In the genomic region with DNA sequence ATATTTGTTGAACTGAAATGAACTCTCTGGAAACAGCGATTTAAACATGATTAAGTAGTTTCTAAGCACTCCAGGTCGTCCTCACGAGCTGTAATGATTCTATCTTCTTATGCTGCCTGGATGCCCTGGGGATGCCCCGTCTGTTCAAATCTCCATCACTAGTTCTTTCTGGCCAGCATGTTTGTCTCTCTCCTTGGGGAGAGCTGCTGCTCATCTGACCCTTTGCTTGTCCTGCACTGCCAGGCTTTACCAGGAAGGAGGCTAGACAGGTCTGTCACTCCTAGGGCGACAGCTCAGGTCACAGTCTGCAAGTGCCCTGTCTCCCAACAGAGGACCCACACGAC, we compare ENCODE assay signal across 20 mouse cellular contexts.
A peak's percentile ranks its signal among the peaks of the same experiment; 100 is the strongest.
DNase-seq lines count a peak whose midpoint lies in the region; ATAC-seq lines count a peak whose summit lies in the region.
"Had no signal": no experiment of that assay in that cellular context is flagged by ENCODE, and none has a peak within 500 bp of the region (broad histone marks: within the 10 kb centered on the region; RNA-seq: fewer than 3 reads in every experiment).

No protein-coding gene starts in this region.

- H3K9me3 ChIP-seq in heart, embryonic 11.5 days (replicated peaks; ENCODE audit: control insufficient read depth, low read length) = no peaks in the 10 kb centered on the region
- no peaks in the 10 kb centered on the region for H3K9me3 ChIP-seq in midbrain, embryonic 15.5 days
- H3K9me3 ChIP-seq in midbrain, embryonic 10.5 days (replicated peaks) = no peaks in the 10 kb centered on the region
- no peaks in the 10 kb centered on the region for H3K9me3 ChIP-seq in hindbrain, embryonic 13.5 days
- H3K9me3 ChIP-seq: forebrain, embryonic 15.5 days; limb, embryonic 13.5 days; liver, embryonic 13.5 days; neural tube, embryonic 15.5 days had no signal

- no peak overlapping the region for H3K4me2 ChIP-seq in heart, embryonic 11.5 days
- no peak overlapping the region for H3K4me2 ChIP-seq in midbrain, embryonic 15.5 days
- no peak overlapping the region for H3K4me2 ChIP-seq in hindbrain, embryonic 13.5 days
- H3K4me2 ChIP-seq: forebrain, embryonic 15.5 days; limb, embryonic 13.5 days; liver, embryonic 13.5 days; lung, embryonic 14.5 days; neural tube, embryonic 15.5 days had no signal

- ATAC-seq in heart, embryonic 11.5 days (replicated peaks; ENCODE audit: insufficient number of reproducible peaks, low FRiP score, low TSS enrichment) = no peak
- 0 out of 2 replicates have a peak, but pooled peaks have one; percentile 11 for ATAC-seq in midbrain, embryonic 15.5 days (replicated peaks)
- no peak for ATAC-seq in hindbrain, embryonic 13.5 days (ENCODE audit: low FRiP score)
- ATAC-seq: forebrain, embryonic 15.5 days; Patski had no signal

- H3K9ac ChIP-seq in heart, embryonic 11.5 days (ENCODE audit: low read depth, low read length) = no peak overlapping the region
- H3K9ac ChIP-seq in midbrain, embryonic 15.5 days = no peak overlapping the region
- H3K9ac ChIP-seq in hindbrain, embryonic 13.5 days = no peak overlapping the region
- H3K9ac ChIP-seq: forebrain, embryonic 15.5 days; limb, embryonic 13.5 days; liver, embryonic 13.5 days; lung, embryonic 14.5 days; neural tube, embryonic 15.5 days had no signal

- 63% methylated on average over 6 of the region's 6 CpGs for WGBS in heart, embryonic 11.5 days (ENCODE audit: insufficient replicate concordance)
- 50% methylated on average over 6 of the region's 6 CpGs for WGBS in midbrain, embryonic 15.5 days
- 74% methylated on average over 6 of the region's 6 CpGs for WGBS in midbrain, embryonic 10.5 days
- 53% methylated on average over 6 of the region's 6 CpGs for WGBS in hindbrain, embryonic 13.5 days

- H3K27ac ChIP-seq in heart, embryonic 11.5 days (ENCODE audit: low read depth, low read length) = no peak overlapping the region
- no peak overlapping the region for H3K27ac ChIP-seq in midbrain, embryonic 15.5 days
- H3K27ac ChIP-seq in midbrain, embryonic 10.5 days (replicated peaks) = no peak overlapping the region
- no peak overlapping the region for H3K27ac ChIP-seq in hindbrain, embryonic 13.5 days
- H3K27ac ChIP-seq: forebrain, embryonic 15.5 days; limb, embryonic 13.5 days; liver, embryonic 13.5 days; neural tube, embryonic 15.5 days; stomach, postnatal 0 days had no signal

- H3K27me3 ChIP-seq in heart, embryonic 11.5 days (ENCODE audit: control insufficient read depth, insufficient read depth, low read length) = no peaks in the 10 kb centered on the region; the same call in 1 of the 2 replicates
- H3K27me3 ChIP-seq in midbrain, embryonic 15.5 days (replicated peaks) = no peaks in the 10 kb centered on the region
- H3K27me3 ChIP-seq in midbrain, embryonic 10.5 days (ENCODE audit: low read depth, poor library complexity, severe bottlenecking) = no peaks in the 10 kb centered on the region; the same call in 1 of the 2 replicates
- H3K27me3 ChIP-seq in hindbrain, embryonic 13.5 days = peaks cover 14% of the 10 kb centered on the region; the same call in 1 of the 2 replicates
- H3K27me3 ChIP-seq: forebrain, embryonic 15.5 days; liver, embryonic 13.5 days had no signal

- H3K4me3 ChIP-seq in heart, embryonic 11.5 days (ENCODE audit: low read depth, low read length) = no peak overlapping the region
- no peak overlapping the region for H3K4me3 ChIP-seq in midbrain, embryonic 15.5 days
- no peak overlapping the region for H3K4me3 ChIP-seq in midbrain, embryonic 10.5 days
- no peak overlapping the region for H3K4me3 ChIP-seq in hindbrain, embryonic 13.5 days
- H3K4me3 ChIP-seq: forebrain, embryonic 15.5 days; limb, embryonic 13.5 days; liver, embryonic 13.5 days; neural tube, embryonic 15.5 days had no signal

- H3K36me3 ChIP-seq in heart, embryonic 11.5 days (ENCODE audit: control insufficient read depth, insufficient read depth, low read length) = no peaks in the 10 kb centered on the region
- no peaks in the 10 kb centered on the region for H3K36me3 ChIP-seq in midbrain, embryonic 15.5 days (replicated peaks)
- H3K36me3 ChIP-seq in midbrain, embryonic 10.5 days = no peaks in the 10 kb centered on the region
- no peaks in the 10 kb centered on the region for H3K36me3 ChIP-seq in hindbrain, embryonic 13.5 days
- H3K36me3 ChIP-seq: forebrain, embryonic 15.5 days; limb, embryonic 13.5 days; liver, embryonic 13.5 days; neural tube, embryonic 15.5 days had no signal

- H3K4me1 ChIP-seq in heart, embryonic 11.5 days (ENCODE audit: control insufficient read depth, insufficient read depth, low read length) = no peaks in the 10 kb centered on the region; the same call in 1 of the 2 replicates
- H3K4me1 ChIP-seq in midbrain, embryonic 15.5 days = no peaks in the 10 kb centered on the region
- H3K4me1 ChIP-seq in midbrain, embryonic 10.5 days = 0 out of 2 replicates have a peak, but pooled peaks cover 5% of the 10 kb centered on the region
- H3K4me1 ChIP-seq in hindbrain, embryonic 13.5 days (replicated peaks) = peaks cover 8% of the 10 kb centered on the region; the same call in 1 of the 2 replicates
- H3K4me1 ChIP-seq: forebrain, embryonic 15.5 days; limb, embryonic 13.5 days; liver, embryonic 13.5 days had no signal

- DNase-seq in heart, adult 11 months = peak; percentile 83
- no peak for DNase-seq in midbrain, embryonic 10.5 days (ENCODE audit: low spot score)
- peak; percentile 25 to 27 for DNase-seq in cerebellum, postnatal 25 days
- no peak for DNase-seq in embryo, embryonic 11 days
- DNase-seq in testis, postnatal 10 days (ENCODE audit: low spot score) = no peak
- DNase-seq: adrenal gland, postnatal 10 days; gastrocnemius, postnatal 25 days; kidney, adult 11 months; liver, embryonic 13.5 days; lung, embryonic 14.5 days; lung, postnatal 4 days; thymus, postnatal 14 days had no signal

Comparison
In these comparisons a context has a peak if more than half of its experiments do, and no peak if none do; other contexts are left out.
1. DNase-seq: peak in heart, adult 11 months (single experiment) and cerebellum, postnatal 25 days (2 of 2); none in midbrain, embryonic 10.5 days (single experiment), embryo, embryonic 11 days (single experiment) and testis, postnatal 10 days (single experiment).